Mouse (Mus musculus): ENCODE measurements at regions not wholly inside any gene's neighbourhood (a gene's known extent, or its start where the extent isn't known, plus 50 kb on each side); places are given as distances from the start of the nearest gene placed in this dataset.

DNA sequence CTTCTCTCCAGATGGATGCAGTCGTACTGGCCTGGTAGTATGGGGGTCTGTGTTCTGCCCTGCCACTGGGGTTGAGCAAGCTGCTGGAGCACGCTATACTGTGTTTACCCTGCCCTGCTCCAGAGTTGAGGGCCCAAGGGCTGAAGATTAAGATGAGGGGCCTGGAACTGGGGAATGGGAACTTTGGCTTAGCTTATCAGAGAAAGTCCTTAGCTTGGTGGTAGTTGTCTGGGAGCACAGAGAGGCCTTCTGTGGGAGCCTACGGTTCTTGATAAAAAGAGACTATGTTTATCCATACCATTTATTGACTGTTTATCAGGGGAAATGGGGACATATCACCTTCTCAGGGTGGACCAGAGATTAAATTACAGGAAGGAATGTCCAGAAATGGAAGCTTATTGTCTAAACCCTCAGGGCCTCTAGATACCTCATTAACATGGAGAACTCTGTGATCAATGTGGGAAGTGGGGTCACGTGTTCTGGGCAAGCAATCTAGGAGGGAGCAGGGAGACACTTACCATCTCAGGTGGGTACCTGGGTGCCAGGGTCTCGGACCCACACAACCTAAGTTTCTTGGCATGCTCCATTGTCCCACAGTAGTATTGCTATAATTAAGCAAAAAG, 58.7 kb downstream of the Mycn start:
- no peak for DNase-seq (ENCODE audit: low read depth)
- TF ChIP-seq POLR2A (IDR thresholded peaks at IDR 0.05; ENCODE audit: borderline replicate concordance, extremely low read depth, insufficient read depth, insufficient read length, poor library complexity, severe bottlenecking) (no peak), CTCF (IDR thresholded peaks at IDR 0.05; ENCODE audit: borderline replicate concordance, extremely low read depth, insufficient read depth, insufficient read length) (no peak)

DNA sequence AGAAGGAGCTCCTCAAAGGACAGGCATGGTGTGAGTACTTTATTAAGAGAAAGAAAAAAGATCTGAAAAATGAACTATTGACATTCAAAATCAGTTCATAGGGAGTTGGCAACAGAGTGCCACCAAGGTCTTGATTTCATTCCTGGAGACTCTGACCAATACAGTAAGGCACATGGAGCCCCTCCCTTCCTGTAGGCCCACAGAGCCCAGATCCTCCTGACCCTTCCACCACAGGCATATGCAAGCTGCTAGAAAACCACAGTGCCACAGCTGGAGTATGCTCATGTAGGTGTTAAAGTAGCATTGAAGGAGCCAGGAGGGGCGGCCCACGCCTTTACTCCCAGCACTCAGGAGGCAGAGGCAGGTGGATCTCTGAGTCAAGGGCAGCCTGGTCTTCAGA, 63.7 kb downstream of the Mycn start:
- TF ChIP-seq POLR2A (IDR thresholded peaks at IDR 0.05; ENCODE audit: borderline replicate concordance, extremely low read depth, insufficient read depth, insufficient read length, poor library complexity, severe bottlenecking) = no peak
- no peak for TF ChIP-seq CTCF (IDR thresholded peaks at IDR 0.05; ENCODE audit: borderline replicate concordance, extremely low read depth, insufficient read depth, insufficient read length)
- no peak for DNase-seq (ENCODE audit: low read depth)

DNA sequence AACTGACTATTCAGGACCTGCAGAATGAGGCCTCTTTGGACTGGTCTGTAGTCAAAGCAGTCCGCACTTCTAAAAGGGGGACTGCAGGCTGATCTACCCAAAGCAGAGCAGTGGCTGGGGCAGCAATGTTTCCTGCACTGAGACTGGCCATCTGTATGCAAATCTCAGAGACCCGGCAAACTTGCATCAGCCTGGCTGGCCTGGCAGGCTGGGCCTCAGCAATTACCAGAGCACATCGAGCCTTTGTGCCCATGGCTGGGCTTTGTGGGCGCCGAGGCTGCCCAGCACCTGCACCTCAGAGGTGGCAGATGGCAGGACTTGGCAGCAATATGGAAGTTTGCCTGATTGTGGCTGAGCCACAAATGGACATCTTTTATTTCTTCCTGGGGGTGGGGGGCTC, 64.2 kb downstream of the Mycn start:
- TF ChIP-seq CTCF (IDR thresholded peaks at IDR 0.05; ENCODE audit: borderline replicate concordance, extremely low read depth, insufficient read depth, insufficient read length) = no peak
- no peak for TF ChIP-seq POLR2A (IDR thresholded peaks at IDR 0.05; ENCODE audit: borderline replicate concordance, extremely low read depth, insufficient read depth, insufficient read length, poor library complexity, severe bottlenecking)
- peak; percentile 97 for DNase-seq (ENCODE audit: low read depth)

DNA sequence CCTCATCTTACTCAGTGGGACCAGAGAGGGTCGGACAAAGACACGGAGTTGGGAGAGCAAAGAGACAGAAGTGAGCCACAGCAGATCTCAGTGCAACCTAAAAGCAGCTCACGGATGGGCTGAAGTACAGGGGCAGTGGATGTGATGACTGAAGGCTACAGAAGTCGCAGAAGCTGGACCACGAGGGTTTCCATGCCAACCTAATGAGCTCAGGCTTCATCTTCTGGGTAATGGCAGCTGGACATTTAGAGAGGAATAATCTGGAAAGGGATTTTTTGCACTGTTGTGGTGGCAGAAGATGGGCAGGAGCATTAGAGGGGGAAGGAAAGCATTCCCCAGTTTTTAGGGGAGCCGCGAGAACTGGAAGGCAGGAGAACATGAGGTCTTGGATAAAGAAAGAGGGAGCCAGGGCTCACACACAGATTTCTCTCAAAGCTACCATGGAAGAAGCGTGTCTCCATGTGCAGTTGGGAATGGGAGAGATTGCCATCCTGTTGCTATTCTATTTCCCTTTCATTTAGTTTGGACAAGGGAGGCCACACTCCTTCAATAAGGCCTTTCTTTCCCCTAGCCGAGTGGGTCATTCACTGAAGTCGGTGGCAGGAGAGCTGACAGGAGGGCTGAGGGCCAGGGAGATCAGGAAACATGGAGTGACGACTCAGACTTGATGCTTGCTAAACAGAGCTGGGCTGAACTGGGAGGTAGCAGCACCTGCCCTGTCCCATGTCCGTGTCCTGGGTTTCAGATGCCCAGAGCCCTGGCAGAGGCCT, 65.6 kb downstream of the Mycn start:
- peak; percentile 82 for DNase-seq (ENCODE audit: low read depth)

DNA sequence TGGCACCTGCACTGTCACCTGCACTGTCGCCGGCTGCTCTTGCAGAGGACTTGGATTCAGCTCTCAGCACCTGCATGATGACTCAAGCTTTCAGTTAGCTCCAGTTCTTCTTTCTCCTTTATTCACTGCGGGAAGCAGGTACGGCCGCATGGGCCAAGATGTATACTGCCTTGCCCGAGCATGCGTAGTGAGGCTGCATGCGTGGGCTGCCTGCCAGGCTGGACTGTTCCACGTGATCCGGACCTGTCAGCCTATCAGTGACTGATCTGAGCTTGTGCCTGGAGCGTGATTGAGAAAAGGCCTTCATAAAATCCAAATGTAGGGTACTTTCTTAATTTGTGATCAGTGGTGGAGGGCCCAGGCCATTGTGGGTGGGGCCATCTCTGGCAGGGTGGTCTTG, 68.2 kb downstream of the Mycn start:
- TF ChIP-seq CTCF (IDR thresholded peaks at IDR 0.05; ENCODE audit: borderline replicate concordance, extremely low read depth, insufficient read depth, insufficient read length) (no peak), POLR2A (IDR thresholded peaks at IDR 0.05; ENCODE audit: borderline replicate concordance, extremely low read depth, insufficient read depth, insufficient read length, poor library complexity, severe bottlenecking) (no peak)
- peak; percentile 74 for DNase-seq (ENCODE audit: low read depth)

More for the DNA sequence above, 65.6 kb downstream of the Mycn start:
- no peak for TF ChIP-seq POLR2A (IDR thresholded peaks at IDR 0.05; ENCODE audit: borderline replicate concordance, extremely low read depth, insufficient read depth, insufficient read length, poor library complexity, severe bottlenecking)
- TF ChIP-seq CTCF (IDR thresholded peaks at IDR 0.05; ENCODE audit: borderline replicate concordance, extremely low read depth, insufficient read depth, insufficient read length) = no peak

DNA sequence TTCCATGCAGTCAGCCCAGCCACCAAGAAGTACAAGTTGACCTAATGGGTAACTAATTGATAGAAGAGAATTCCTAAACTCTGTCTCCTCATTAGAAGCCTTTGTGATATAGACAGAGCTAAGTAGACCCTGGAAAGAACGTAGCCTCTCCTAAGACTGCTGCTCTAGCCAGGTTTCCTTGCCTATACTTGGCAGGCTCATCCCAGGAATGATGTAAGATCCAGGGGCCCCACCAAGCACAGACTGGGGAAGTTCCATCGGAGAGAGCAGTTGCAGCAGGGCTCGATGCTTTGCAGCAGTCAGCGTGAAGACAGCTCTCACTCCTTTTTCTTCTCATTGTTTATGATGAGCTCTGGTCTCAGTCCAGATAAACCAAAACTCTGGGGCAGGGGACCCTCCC, 68.7 kb downstream of the Mycn start:
- TF ChIP-seq POLR2A (IDR thresholded peaks at IDR 0.05; ENCODE audit: borderline replicate concordance, extremely low read depth, insufficient read depth, insufficient read length, poor library complexity, severe bottlenecking) (no peak), CTCF (IDR thresholded peaks at IDR 0.05; ENCODE audit: borderline replicate concordance, extremely low read depth, insufficient read depth, insufficient read length) (no peak)
- DNase-seq (ENCODE audit: low read depth) = peak; percentile 68

DNA sequence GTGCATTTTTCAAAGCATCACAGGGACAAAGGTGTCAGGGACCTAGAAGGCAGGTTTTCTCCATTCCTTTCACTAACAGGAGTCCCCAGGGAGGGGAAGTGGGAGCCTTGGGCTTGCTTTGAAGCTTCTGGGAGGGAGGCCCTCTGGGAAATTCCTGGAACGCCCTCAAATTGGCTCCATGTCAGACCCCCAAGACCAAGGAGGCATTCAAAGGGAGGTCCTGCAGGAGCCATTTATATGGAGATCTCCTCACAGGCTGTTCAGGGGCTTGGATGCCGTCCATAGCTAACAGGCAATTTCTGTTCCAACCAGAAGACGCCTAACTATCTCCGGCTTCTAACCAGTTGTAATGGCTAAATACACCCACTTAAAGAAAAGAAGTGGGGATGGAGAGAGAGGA, 70.4 kb downstream of the Mycn start:
- TF ChIP-seq CTCF (IDR thresholded peaks at IDR 0.05; ENCODE audit: borderline replicate concordance, extremely low read depth, insufficient read depth, insufficient read length) = no peak
- TF ChIP-seq POLR2A (IDR thresholded peaks at IDR 0.05; ENCODE audit: borderline replicate concordance, extremely low read depth, insufficient read depth, insufficient read length, poor library complexity, severe bottlenecking) = no peak
- peak; percentile 96 for DNase-seq (ENCODE audit: low read depth)

DNA sequence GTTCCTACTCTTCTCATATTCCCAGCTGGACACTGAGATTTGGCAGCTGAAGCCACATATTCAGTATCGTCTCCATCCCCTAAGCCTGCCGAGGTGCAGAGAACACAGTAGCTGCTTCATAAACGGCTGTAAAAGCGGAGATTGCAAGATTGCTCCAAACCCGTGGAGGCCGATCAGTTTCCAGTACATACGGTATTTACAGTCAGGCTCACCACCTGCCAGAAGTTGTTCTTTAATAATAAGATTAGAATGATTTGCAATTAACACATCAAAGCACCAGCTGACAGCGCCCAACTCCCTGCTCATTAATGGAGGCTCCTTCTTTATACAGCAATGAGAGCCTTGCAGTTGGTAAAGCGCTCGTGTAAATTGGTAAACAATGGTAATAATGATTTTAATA, 75.1 kb downstream of the Mycn start:
- TF ChIP-seq POLR2A (IDR thresholded peaks at IDR 0.05; ENCODE audit: borderline replicate concordance, extremely low read depth, insufficient read depth, insufficient read length, poor library complexity, severe bottlenecking) (no peak), CTCF (IDR thresholded peaks at IDR 0.05; ENCODE audit: borderline replicate concordance, extremely low read depth, insufficient read depth, insufficient read length) (no peak)
- peak; percentile 92 for DNase-seq (ENCODE audit: low read depth)

DNA sequence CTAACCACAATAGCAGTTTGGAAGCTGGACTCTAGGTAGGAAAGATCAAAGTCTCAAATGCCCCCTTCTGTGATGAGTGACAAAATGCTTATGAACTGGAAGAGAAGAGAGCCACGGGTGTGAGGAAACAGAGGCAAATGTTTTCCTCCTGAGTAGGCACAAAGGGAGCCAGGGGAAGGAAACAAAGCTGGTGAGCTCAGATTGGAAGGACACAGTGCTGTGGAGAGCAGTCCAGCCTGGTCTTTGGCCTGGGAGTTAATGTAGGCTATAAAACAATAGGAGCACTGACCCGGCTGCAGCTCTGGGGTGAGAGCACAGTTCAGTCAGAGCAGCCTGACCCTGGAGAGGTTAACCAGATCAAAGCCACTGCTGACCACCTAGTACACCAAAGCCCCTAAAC, 91.0 kb downstream of the Mycn start:
- no peak for TF ChIP-seq CTCF (IDR thresholded peaks at IDR 0.05; ENCODE audit: borderline replicate concordance, extremely low read depth, insufficient read depth, insufficient read length)
- TF ChIP-seq POLR2A (IDR thresholded peaks at IDR 0.05; ENCODE audit: borderline replicate concordance, extremely low read depth, insufficient read depth, insufficient read length, poor library complexity, severe bottlenecking) = no peak
- no peak for DNase-seq (ENCODE audit: low read depth)

DNA sequence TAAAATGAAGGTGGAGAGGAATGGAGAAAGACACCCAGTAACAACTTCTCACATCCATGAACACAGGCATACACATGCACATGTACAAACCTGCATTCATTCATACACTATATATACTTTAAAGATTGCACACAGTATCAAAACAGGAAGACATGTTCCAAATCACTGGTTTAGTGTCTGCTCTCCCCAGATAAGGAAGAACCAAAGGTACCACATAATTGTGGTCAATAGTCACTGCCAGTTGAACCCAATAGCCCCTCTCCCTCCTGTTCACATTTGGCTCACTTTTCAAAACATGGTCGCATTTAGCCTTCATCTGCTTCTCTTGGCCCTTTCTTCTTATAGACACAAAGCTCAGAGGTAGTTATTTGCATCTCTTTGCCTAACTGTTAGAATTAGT, 95.0 kb downstream of the Mycn start:
- TF ChIP-seq CTCF (IDR thresholded peaks at IDR 0.05; ENCODE audit: borderline replicate concordance, extremely low read depth, insufficient read depth, insufficient read length) (no peak), POLR2A (IDR thresholded peaks at IDR 0.05; ENCODE audit: borderline replicate concordance, extremely low read depth, insufficient read depth, insufficient read length, poor library complexity, severe bottlenecking) (no peak)

DNA sequence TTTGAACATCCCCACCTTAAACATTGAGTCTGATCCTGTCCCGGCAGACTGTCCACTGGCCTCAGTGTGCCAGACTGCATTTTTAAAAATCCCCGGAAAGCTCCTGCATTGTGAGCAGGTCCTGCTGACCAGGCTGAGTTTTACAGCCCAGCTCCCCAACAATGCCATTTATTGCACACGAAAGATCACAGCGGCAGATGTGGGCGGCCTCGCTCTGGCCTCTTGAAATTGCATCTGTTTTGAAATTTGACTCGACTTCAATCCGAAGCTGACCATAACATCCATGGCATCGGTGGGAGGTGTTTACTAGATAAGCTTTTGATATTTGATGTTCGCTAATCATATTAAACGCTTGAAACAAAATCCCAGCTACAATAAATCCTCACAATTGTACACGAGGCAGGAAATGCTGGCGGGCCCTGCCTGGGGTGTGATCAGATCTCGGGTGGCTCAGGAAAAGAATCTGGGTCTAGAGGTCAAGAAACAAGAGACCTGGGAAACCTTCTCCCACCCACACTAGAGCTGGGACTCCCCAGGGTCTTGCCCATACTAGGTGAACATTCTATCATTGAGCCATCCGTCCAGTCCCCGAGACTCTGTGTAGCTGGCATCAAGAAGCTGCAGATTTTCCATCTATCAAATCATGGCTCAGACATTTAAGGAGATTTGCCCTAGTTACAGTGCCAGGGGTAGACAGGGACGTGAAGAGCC, 99.3 kb downstream of the Mycn start:
- peak; percentile 39 for DNase-seq (ENCODE audit: low read depth)

More for the DNA sequence above, 95.0 kb downstream of the Mycn start:
- DNase-seq (ENCODE audit: low read depth) = no peak

More for the DNA sequence above, 99.3 kb downstream of the Mycn start:
- TF ChIP-seq CTCF (IDR thresholded peaks at IDR 0.05; ENCODE audit: borderline replicate concordance, extremely low read depth, insufficient read depth, insufficient read length) = no peak
- TF ChIP-seq POLR2A (IDR thresholded peaks at IDR 0.05; ENCODE audit: borderline replicate concordance, extremely low read depth, insufficient read depth, insufficient read length, poor library complexity, severe bottlenecking) = no peak

All from brain, embryonic 14.5 days (tissue).